Mouse (Mus musculus): ENCODE data around the gene Stx8.

- no peak for TF ChIP-seq CTCF (IDR thresholded peaks at IDR 0.05; ENCODE audit: low read depth, low read length)
- no peak for TF ChIP-seq EP300 (IDR thresholded peaks at IDR 0.05; ENCODE audit: insufficient read depth, low read depth, low read length)
- TF ChIP-seq POLR2A (IDR thresholded peaks at IDR 0.05; ENCODE audit: insufficient read depth, low read length) = no peak
These were observed 45.6 kb upstream of the Stx8 start for GRCm38 (mm10) chr11:67920226-67920960.

Measured in ES-Bruce4 (cell line).